In the genomic region with DNA sequence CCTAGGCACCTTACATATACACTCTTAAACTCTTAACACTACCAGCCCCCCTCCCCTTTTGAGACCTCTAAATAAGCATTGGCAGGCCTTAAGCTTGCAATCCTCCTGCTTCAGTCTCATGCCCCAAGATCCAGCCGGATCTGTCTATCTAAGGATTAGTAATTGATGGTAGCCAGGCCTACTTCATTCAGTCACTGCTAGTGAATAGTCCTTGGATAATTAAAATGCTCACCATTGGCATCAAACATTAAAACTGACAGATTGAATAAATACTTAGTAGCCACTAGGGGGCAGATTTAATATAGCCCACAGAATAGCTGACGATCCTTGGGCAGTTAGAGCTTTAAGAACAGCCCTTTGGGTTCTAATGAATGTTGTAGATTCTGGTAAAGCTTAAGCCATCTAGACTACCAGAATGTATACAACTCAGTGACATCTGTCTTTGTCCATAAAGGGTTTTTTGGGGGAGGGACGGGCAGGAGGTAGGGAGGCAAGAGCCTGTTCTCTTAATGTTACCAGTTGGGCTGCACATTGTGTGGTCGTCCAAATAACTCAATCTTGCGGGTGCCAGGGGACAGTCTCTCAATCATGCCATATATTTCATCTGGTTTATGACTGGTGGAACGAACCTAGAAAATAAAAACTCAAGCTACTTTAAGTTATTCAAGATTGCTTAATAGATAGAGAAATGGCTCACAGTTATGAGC, we compare ENCODE assay signal across 8 mouse cellular contexts. TPM values are rescaled to one million over a fixed set of nuclear protein-coding genes. Genes with fewer than 3 reads are reported as not detected.
A peak's percentile ranks its signal among the peaks of the same experiment; 100 is the strongest.
DNase-seq lines count a peak whose midpoint lies in the region; ATAC-seq lines count a peak whose summit lies in the region.

No protein-coding gene starts in this region.

- no peak overlapping the region for H3K27ac ChIP-seq in kidney, embryonic 16.5 days (ENCODE audit: low read length)
- no peak overlapping the region for H3K27ac ChIP-seq in hindbrain, embryonic 15.5 days (replicated peaks)
- no peak overlapping the region for H3K27ac ChIP-seq in neural tube, embryonic 13.5 days (replicated peaks)

- H3K27me3 ChIP-seq in kidney, embryonic 16.5 days (ENCODE audit: insufficient read depth, low read length): no peaks in the 10 kb centered on the region
- H3K27me3 ChIP-seq in hindbrain, embryonic 15.5 days: no peaks in the 10 kb centered on the region
- no peaks in the 10 kb centered on the region for H3K27me3 ChIP-seq in neural tube, embryonic 13.5 days

- 67% methylated on average over 6 of the region's 6 CpGs for WGBS in kidney, embryonic 16.5 days
- WGBS in hindbrain, embryonic 15.5 days: 60% methylated on average over 6 of the region's 6 CpGs
- WGBS in neural tube, embryonic 13.5 days: 64% methylated on average over 6 of the region's 6 CpGs

- H3K4me3 ChIP-seq in kidney, embryonic 16.5 days (ENCODE audit: low read length): no peak overlapping the region
- H3K4me3 ChIP-seq in hindbrain, embryonic 15.5 days: no peak overlapping the region
- H3K4me3 ChIP-seq in neural tube, embryonic 13.5 days: no peak overlapping the region

- ATAC-seq in kidney, embryonic 16.5 days (ENCODE audit: low FRiP score, low TSS enrichment): peak; percentile 44; the same call in 1 of the 2 replicates
- ATAC-seq in hindbrain, embryonic 15.5 days (ENCODE audit: low FRiP score, low read depth): peak; percentile 57
- ATAC-seq in neural tube, embryonic 13.5 days (ENCODE audit: low read depth): peak; percentile 58

- no peak overlapping the region for H3K4me2 ChIP-seq in kidney, embryonic 16.5 days (replicated peaks; ENCODE audit: low read depth, low read length)
- no peak overlapping the region for H3K4me2 ChIP-seq in hindbrain, embryonic 15.5 days
- H3K4me2 ChIP-seq in neural tube, embryonic 13.5 days: no peak overlapping the region

- H3K4me1 ChIP-seq in kidney, embryonic 16.5 days (ENCODE audit: insufficient read depth, low read length): no peaks in the 10 kb centered on the region
- no peaks in the 10 kb centered on the region for H3K4me1 ChIP-seq in hindbrain, embryonic 15.5 days (replicated peaks)
- no peaks in the 10 kb centered on the region for H3K4me1 ChIP-seq in neural tube, embryonic 13.5 days (replicated peaks)

- H3K36me3 ChIP-seq in kidney, embryonic 16.5 days (ENCODE audit: insufficient read depth, low read length): peaks cover 64% of the 10 kb centered on the region
- peaks cover 82% of the 10 kb centered on the region for H3K36me3 ChIP-seq in hindbrain, embryonic 15.5 days
- H3K36me3 ChIP-seq in neural tube, embryonic 13.5 days: peaks cover 91% of the 10 kb centered on the region

- no peak for DNase-seq in kidney, postnatal 25 days
- peak; percentile 52 for DNase-seq in NIH3T3 (ENCODE audit: low read depth)
- no peak for DNase-seq in testis, postnatal 14 days (ENCODE audit: low spot score)
- no peak for DNase-seq in testis, postnatal 10 days (ENCODE audit: low spot score)
- DNase-seq in cerebellum, postnatal 4 days (ENCODE audit: low spot score in 2 of 2): no peak

- H3K9me3 ChIP-seq in kidney, embryonic 16.5 days (ENCODE audit: low read length): no peaks in the 10 kb centered on the region
- no peaks in the 10 kb centered on the region for H3K9me3 ChIP-seq in hindbrain, embryonic 15.5 days
- no peaks in the 10 kb centered on the region for H3K9me3 ChIP-seq in neural tube, embryonic 13.5 days

- H3K9ac ChIP-seq in kidney, embryonic 16.5 days (replicated peaks; ENCODE audit: low read length): no peak overlapping the region
- no peak overlapping the region for H3K9ac ChIP-seq in hindbrain, embryonic 15.5 days
- no peak overlapping the region for H3K9ac ChIP-seq in neural tube, embryonic 13.5 days

RNA-seq across cellular contexts. Expression of gene Mettl3, which starts 9.2 kb away (rescaled TPM):
- polyA plus RNA-seq in kidney, embryonic 16.5 days (2015; fragmentation: Nextera tagmentation; extraction: Ambion mirVana): 51.7 and 57.0 TPM in 2 replicates
- 46.0 and 49.5 TPM in 2 replicates for polyA plus RNA-seq in hindbrain, embryonic 15.5 days (2015; fragmentation: Nextera tagmentation; extraction: Ambion mirVana)
- 53.2 and 60.8 TPM in 2 replicates for polyA plus RNA-seq in neural tube, embryonic 13.5 days (2015; fragmentation: Nextera tagmentation; extraction: Ambion mirVana)

RNA-seq across cellular contexts. Expression of gene Rab2b, which starts 16.4 kb away (rescaled TPM):
- polyA plus RNA-seq in kidney, embryonic 16.5 days (2015; fragmentation: Nextera tagmentation; extraction: Ambion mirVana): 23.3 and 24.4 TPM in 2 replicates
- 54.5 and 59.0 TPM in 2 replicates for polyA plus RNA-seq in hindbrain, embryonic 15.5 days (2015; fragmentation: Nextera tagmentation; extraction: Ambion mirVana)
- polyA plus RNA-seq in neural tube, embryonic 13.5 days (2015; fragmentation: Nextera tagmentation; extraction: Ambion mirVana): 57.2 and 64.7 TPM in 2 replicates

RNA-seq across cellular contexts. Expression of gene Tox4, which starts 16.8 kb away (rescaled TPM):
- 43.6 and 46.2 TPM in 2 replicates for polyA plus RNA-seq in kidney, embryonic 16.5 days (2015; fragmentation: Nextera tagmentation; extraction: Ambion mirVana)
- polyA plus RNA-seq in hindbrain, embryonic 15.5 days (2015; fragmentation: Nextera tagmentation; extraction: Ambion mirVana): 52.2 and 54.0 TPM in 2 replicates
- polyA plus RNA-seq in neural tube, embryonic 13.5 days (2015; fragmentation: Nextera tagmentation; extraction: Ambion mirVana): 52.7 and 58.5 TPM in 2 replicates

RNA-seq across cellular contexts. Expression of gene Sall2, which starts 32.9 kb away (rescaled TPM):
- 39.1 and 46.0 TPM in 2 replicates for polyA plus RNA-seq in kidney, embryonic 16.5 days (2015; fragmentation: Nextera tagmentation; extraction: Ambion mirVana)
- polyA plus RNA-seq in hindbrain, embryonic 15.5 days (2015; fragmentation: Nextera tagmentation; extraction: Ambion mirVana): 41.6 and 45.9 TPM in 2 replicates
- 44.5 and 47.5 TPM in 2 replicates for polyA plus RNA-seq in neural tube, embryonic 13.5 days (2015; fragmentation: Nextera tagmentation; extraction: Ambion mirVana)

RNA-seq across cellular contexts. Expression of gene Chd8, which starts 38.1 kb away (rescaled TPM):
- 27.5 and 34.9 TPM in 2 replicates for polyA plus RNA-seq in kidney, embryonic 16.5 days (2015; fragmentation: Nextera tagmentation; extraction: Ambion mirVana)
- polyA plus RNA-seq in hindbrain, embryonic 15.5 days (2015; fragmentation: Nextera tagmentation; extraction: Ambion mirVana): 36.4 and 38.7 TPM in 2 replicates
- 35.8 and 47.6 TPM in 2 replicates for polyA plus RNA-seq in neural tube, embryonic 13.5 days (2015; fragmentation: Nextera tagmentation; extraction: Ambion mirVana)
